Mouse (Mus musculus): ENCODE results near the gene Hoxa3.

GRCm38 (mm10) chr6:52249415-52249738 is 36.2 kb upstream of the Hoxa3 start:
- no peak for TF ChIP-seq CTCF (IDR thresholded peaks at IDR 0.05; ENCODE audit: extremely low read depth, insufficient read depth, low read length)
- TF ChIP-seq POLR2A (IDR thresholded peaks at IDR 0.05; ENCODE audit: extremely low read depth, insufficient read depth, low read length), result no peak
